Mouse (Mus musculus) embryonic fibroblast, embryonic 13.5 days (primary cell): ENCODE data around the gene Sgce.

Source experiments
- CTCF ChIP-seq: IDR thresholded peaks from 2 replicates; pipeline ENCODE4 v1.5.1; 2011; ENCODE audit warnings: mild to moderate bottlenecking, control low read depth, low read length, moderate library complexity, borderline replicate concordance; ENCODE audit not compliant: insufficient read depth
- POLR2A ChIP-seq: IDR thresholded peaks from 2 replicates; pipeline ENCODE4 v1.6.1; 2011; ENCODE audit warnings: low read depth, mild to moderate bottlenecking, control low read depth, low read length, moderate library complexity

- no peak for TF ChIP-seq POLR2A
- no peak for TF ChIP-seq CTCF
These were observed 8.9 kb downstream of the Sgce start for GRCm38 (mm10) chr6:4738034-4738629.
